Mouse (Mus musculus): ENCODE measurements around the gene St6gal1. TPM values are rescaled to one million over a fixed set of nuclear protein-coding genes. Genes with fewer than 3 reads are reported as not detected.

Gene St6gal1
- total RNA-seq, 1 experiment = 7.2 TPM

DNA sequence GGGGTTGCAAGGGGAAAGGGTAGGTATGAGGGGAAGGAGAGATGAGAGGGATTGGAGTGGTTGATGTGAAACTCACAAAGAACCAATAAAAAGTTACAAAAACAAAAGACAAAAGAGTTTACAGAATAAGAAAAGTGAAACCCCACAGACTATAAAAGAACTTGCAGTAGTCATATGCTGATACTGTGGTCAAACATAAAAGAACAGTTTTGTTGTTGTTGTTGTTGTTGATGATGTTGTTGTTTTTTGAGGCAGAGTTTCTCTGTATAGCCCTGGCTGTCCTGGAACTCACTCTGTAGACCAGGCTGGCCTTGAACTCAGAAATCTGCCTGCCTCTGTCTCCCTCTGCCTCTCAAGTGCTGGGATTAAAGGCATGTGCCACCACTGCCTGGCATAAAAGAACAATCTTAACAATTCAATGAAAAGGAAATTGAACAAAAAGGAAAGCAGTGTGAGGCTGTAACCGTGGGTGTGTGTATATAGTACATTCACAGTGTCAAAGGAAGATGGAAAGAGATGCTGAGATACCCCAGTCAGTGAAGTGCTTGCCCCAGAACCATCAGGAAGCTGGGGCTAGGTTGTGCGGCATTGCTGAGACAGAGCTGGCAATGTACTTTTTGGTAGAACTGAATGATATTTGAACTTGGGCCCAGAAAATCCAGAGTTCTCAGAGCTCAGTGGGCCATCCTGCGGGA is 155.1 kb downstream of the St6gal1 start:
- no peak for DNase-seq (ENCODE audit: low read depth, low spot score)
- in situ Hi-C loops (cut with MboI; ENCODE audit: low sequenced_read_pairs in 2 of 2, unreplicated experiment in 2 of 2) = no loop called here
- H3K27ac ChIP-seq (ENCODE audit: insufficient read depth, low read depth, low read length, poor library complexity, severe bottlenecking) = no peak overlapping the region
- no peak overlapping the region for H3K4me3 ChIP-seq (ENCODE audit: insufficient read depth in 1 of 2, low read depth in 1 of 2, low read length in 2 of 2, poor library complexity in 1 of 2, severe bottlenecking in 1 of 2)
- no peaks in the 10 kb centered on the region for H3K4me1 ChIP-seq (ENCODE audit: control insufficient read depth in 2 of 2, insufficient read depth in 2 of 2, low read length in 2 of 2, poor library complexity in 1 of 2)
- TF ChIP-seq CHD2 (IDR thresholded peaks at IDR 0.05; ENCODE audit: low read depth, low read length) (no peak), HCFC1 (IDR thresholded peaks at IDR 0.05; ENCODE audit: borderline replicate concordance, insufficient read depth, low read length) (no peak), MAFK (IDR thresholded peaks at IDR 0.05; ENCODE audit: insufficient read depth, low read depth, low read length) (no peak), ZC3H11A (IDR thresholded peaks at IDR 0.05; ENCODE audit: borderline replicate concordance, low read depth, low read length) (no peak), ZNF384 (IDR thresholded peaks at IDR 0.05; ENCODE audit: low read depth, low read length) (no peak)
- no peak overlapping the region for H3K9ac ChIP-seq (ENCODE audit: insufficient read depth, low read depth, low read length, poor library complexity, severe bottlenecking)
- H3K9me3 ChIP-seq (ENCODE audit: control insufficient read depth, insufficient read depth, low read depth, low read length) = no peaks in the 10 kb centered on the region
- no peaks in the 10 kb centered on the region for H3K36me3 ChIP-seq (ENCODE audit: control insufficient read depth, insufficient read depth, low read length, poor library complexity, severe bottlenecking)

GRCm38 (mm10) chr16:23384304-23384703 is 159.8 kb downstream of the St6gal1 start:
- TF ChIP-seq MAFK (IDR thresholded peaks at IDR 0.05; ENCODE audit: insufficient read depth, low read depth, low read length) (no peak), ZNF384 (IDR thresholded peaks at IDR 0.05; ENCODE audit: low read depth, low read length) (no peak), CHD2 (IDR thresholded peaks at IDR 0.05; ENCODE audit: low read depth, low read length) (no peak), ZC3H11A (IDR thresholded peaks at IDR 0.05; ENCODE audit: borderline replicate concordance, low read depth, low read length) (no peak), HCFC1 (IDR thresholded peaks at IDR 0.05; ENCODE audit: borderline replicate concordance, insufficient read depth, low read length) (no peak)
- in situ Hi-C loops (cut with MboI; ENCODE audit: low sequenced_read_pairs in 2 of 2, unreplicated experiment in 2 of 2) = no loop called here

GRCm38 (mm10) chr16:23397931-23398330 is 173.4 kb downstream of the St6gal1 start:
- no peak for DNase-seq (ENCODE audit: low read depth, low spot score)
- no peak overlapping the region for H3K4me3 ChIP-seq (ENCODE audit: insufficient read depth in 1 of 2, low read depth in 1 of 2, low read length in 2 of 2, poor library complexity in 1 of 2, severe bottlenecking in 1 of 2)
- in situ Hi-C loops (cut with MboI; ENCODE audit: low sequenced_read_pairs in 2 of 2, unreplicated experiment in 2 of 2) = no loop called here
- H3K9ac ChIP-seq (ENCODE audit: insufficient read depth, low read depth, low read length, poor library complexity, severe bottlenecking) = no peak overlapping the region
- H3K4me1 ChIP-seq (ENCODE audit: control insufficient read depth in 2 of 2, insufficient read depth in 2 of 2, low read length in 2 of 2, poor library complexity in 1 of 2) = no peaks in the 10 kb centered on the region
- no peaks in the 10 kb centered on the region for H3K9me3 ChIP-seq (ENCODE audit: control insufficient read depth, insufficient read depth, low read depth, low read length)
- H3K36me3 ChIP-seq (ENCODE audit: control insufficient read depth, insufficient read depth, low read length, poor library complexity, severe bottlenecking) = no peaks in the 10 kb centered on the region
- no peak overlapping the region for H3K27ac ChIP-seq (ENCODE audit: insufficient read depth, low read depth, low read length, poor library complexity, severe bottlenecking)
- TF ChIP-seq ZNF384 (IDR thresholded peaks at IDR 0.05; ENCODE audit: low read depth, low read length) (no peak), HCFC1 (IDR thresholded peaks at IDR 0.05; ENCODE audit: borderline replicate concordance, insufficient read depth, low read length) (no peak), ZC3H11A (IDR thresholded peaks at IDR 0.05; ENCODE audit: borderline replicate concordance, low read depth, low read length) (no peak), MAFK (IDR thresholded peaks at IDR 0.05; ENCODE audit: insufficient read depth, low read depth, low read length) (no peak), CHD2 (IDR thresholded peaks at IDR 0.05; ENCODE audit: low read depth, low read length) (no peak)

More at GRCm38 (mm10) chr16:23384304-23384703, 159.8 kb downstream of the St6gal1 start:
- Histone ChIP-seq H3K36me3 (ENCODE audit: control insufficient read depth, insufficient read depth, low read length, poor library complexity, severe bottlenecking) (no peaks in the 10 kb centered on the region), H3K4me1 (ENCODE audit: control insufficient read depth in 2 of 2, insufficient read depth in 2 of 2, low read length in 2 of 2, poor library complexity in 1 of 2) (no peaks in the 10 kb centered on the region), H3K9me3 (ENCODE audit: control insufficient read depth, insufficient read depth, low read depth, low read length) (no peaks in the 10 kb centered on the region), H3K4me3 (ENCODE audit: insufficient read depth in 1 of 2, low read depth in 1 of 2, low read length in 2 of 2, poor library complexity in 1 of 2, severe bottlenecking in 1 of 2) (no peak overlapping the region), H3K27ac (ENCODE audit: insufficient read depth, low read depth, low read length, poor library complexity, severe bottlenecking) (no peak overlapping the region), H3K9ac (ENCODE audit: insufficient read depth, low read depth, low read length, poor library complexity, severe bottlenecking) (no peak overlapping the region)
- no peak for DNase-seq (ENCODE audit: low read depth, low spot score)

DNA sequence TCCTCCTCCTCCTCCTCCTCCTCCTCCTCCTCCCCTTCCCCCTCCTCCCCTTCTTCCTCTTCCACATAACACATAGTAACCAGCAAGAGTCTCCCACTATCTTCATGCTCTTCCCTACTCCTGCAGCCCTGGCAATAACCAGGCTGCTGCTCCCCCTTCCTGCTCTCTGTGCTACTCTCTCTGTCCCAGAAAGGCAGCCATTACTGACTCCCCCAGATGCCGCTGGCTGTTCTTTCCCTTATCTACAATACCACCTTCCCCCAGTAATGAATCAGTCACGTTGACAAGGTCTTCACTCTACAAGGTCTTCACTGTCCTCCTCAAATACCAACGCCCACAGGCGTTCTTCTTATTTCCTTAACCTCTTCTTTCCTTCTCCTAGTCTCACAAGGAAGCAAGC is 176.9 kb downstream of the St6gal1 start:
- DNase-seq (ENCODE audit: low read depth, low spot score) = no peak
- H3K9ac ChIP-seq (ENCODE audit: insufficient read depth, low read depth, low read length, poor library complexity, severe bottlenecking) = no peak overlapping the region
- no peaks in the 10 kb centered on the region for H3K36me3 ChIP-seq (ENCODE audit: control insufficient read depth, insufficient read depth, low read length, poor library complexity, severe bottlenecking)
- no peaks in the 10 kb centered on the region for H3K4me1 ChIP-seq (ENCODE audit: control insufficient read depth in 2 of 2, insufficient read depth in 2 of 2, low read length in 2 of 2, poor library complexity in 1 of 2)
- TF ChIP-seq HCFC1 (IDR thresholded peaks at IDR 0.05; ENCODE audit: borderline replicate concordance, insufficient read depth, low read length) (no peak), MAFK (IDR thresholded peaks at IDR 0.05; ENCODE audit: insufficient read depth, low read depth, low read length) (no peak), ZC3H11A (IDR thresholded peaks at IDR 0.05; ENCODE audit: borderline replicate concordance, low read depth, low read length) (no peak), ZNF384 (IDR thresholded peaks at IDR 0.05; ENCODE audit: low read depth, low read length) (no peak)
- no peak overlapping the region for H3K4me3 ChIP-seq (ENCODE audit: insufficient read depth in 1 of 2, low read depth in 1 of 2, low read length in 2 of 2, poor library complexity in 1 of 2, severe bottlenecking in 1 of 2)
- no peak overlapping the region for H3K27ac ChIP-seq (ENCODE audit: insufficient read depth, low read depth, low read length, poor library complexity, severe bottlenecking)
- in situ Hi-C loops (cut with MboI; ENCODE audit: low sequenced_read_pairs in 2 of 2, unreplicated experiment in 2 of 2) = loop anchor here in 1 of 2 experiments (25.0 kb wide), 1 partner anchor 239 kb away; no protein-coding TSS in a partner anchor
- H3K9me3 ChIP-seq (ENCODE audit: control insufficient read depth, insufficient read depth, low read depth, low read length) = no peaks in the 10 kb centered on the region
